Mouse (Mus musculus): ENCODE results near the gene Egln3. TPM values are rescaled to one million over a fixed set of nuclear protein-coding genes. Genes with fewer than 3 reads are reported as not detected.

The Egln3 gene
- polyA plus RNA-seq, 1 experiment from 2014 or later: 16.5 TPM

DNA sequence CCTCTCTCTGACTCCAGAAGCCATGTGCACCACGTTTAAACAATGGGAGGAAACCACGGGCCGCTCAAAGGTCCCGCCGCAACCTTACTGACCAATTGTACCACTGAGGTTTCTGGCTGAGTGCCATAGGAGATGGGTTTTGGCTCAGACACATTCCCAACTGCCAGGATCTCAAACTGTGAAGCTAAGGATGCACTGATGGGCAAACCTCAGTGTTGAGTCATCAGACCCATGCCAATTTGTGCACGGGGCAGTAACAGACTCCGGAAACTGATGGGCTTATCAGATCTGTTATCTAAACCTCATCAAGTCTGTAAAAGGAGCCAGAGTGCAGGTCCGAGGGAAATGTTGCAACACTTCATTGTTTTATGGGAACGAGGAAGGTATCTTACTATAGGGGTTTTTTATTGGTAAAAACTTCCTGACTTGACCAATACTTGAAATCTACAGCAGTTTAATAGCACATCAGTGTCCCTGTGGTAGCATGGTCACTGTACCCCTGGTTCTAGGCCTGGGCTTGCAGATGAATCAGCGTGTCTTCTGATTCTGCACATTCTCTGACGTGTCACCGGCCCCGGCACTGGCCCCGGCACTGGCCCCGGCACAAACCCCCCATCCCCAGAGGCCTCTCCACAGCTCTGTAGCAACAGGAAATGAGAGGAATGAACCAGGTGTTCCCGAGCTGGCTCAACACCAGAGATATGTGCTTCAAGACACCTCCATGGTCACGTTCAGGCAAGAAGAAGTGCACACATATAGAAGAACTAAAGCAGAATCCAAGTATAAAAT lies 15.7 kb downstream of the Egln3 start:
- no peak overlapping the region for H3K4me2 ChIP-seq (ENCODE audit: low read depth, low read length)
- peaks cover 6% of the 10 kb centered on the region; the same call in 1 of the 2 replicates for H3K9me3 ChIP-seq (ENCODE audit: control insufficient read depth, low read length)
- H3K27me3 ChIP-seq (replicated peaks; ENCODE audit: control insufficient read depth, insufficient read depth, low read length): no peaks in the 10 kb centered on the region
- no peak overlapping the region for H3K9ac ChIP-seq (ENCODE audit: low read depth, low read length)
- H3K4me3 ChIP-seq (ENCODE audit: low read depth, low read length): no peak overlapping the region
- no peak for DNase-seq (ENCODE audit: low spot score)
- 53% methylated on average over 17 of the region's 17 CpGs for WGBS
- H3K36me3 ChIP-seq (ENCODE audit: control insufficient read depth, insufficient read depth, low read length): 0 out of 2 replicates have a peak, but pooled peaks cover 2% of the 10 kb centered on the region
- no peak for ATAC-seq (ENCODE audit: low read depth)
- H3K4me1 ChIP-seq (ENCODE audit: control insufficient read depth, insufficient read depth, low read length): peaks cover 46% of the 10 kb centered on the region
- peak overlapping the region; percentile 28 for H3K27ac ChIP-seq (replicated peaks; ENCODE audit: low read depth, low read length)

DNA sequence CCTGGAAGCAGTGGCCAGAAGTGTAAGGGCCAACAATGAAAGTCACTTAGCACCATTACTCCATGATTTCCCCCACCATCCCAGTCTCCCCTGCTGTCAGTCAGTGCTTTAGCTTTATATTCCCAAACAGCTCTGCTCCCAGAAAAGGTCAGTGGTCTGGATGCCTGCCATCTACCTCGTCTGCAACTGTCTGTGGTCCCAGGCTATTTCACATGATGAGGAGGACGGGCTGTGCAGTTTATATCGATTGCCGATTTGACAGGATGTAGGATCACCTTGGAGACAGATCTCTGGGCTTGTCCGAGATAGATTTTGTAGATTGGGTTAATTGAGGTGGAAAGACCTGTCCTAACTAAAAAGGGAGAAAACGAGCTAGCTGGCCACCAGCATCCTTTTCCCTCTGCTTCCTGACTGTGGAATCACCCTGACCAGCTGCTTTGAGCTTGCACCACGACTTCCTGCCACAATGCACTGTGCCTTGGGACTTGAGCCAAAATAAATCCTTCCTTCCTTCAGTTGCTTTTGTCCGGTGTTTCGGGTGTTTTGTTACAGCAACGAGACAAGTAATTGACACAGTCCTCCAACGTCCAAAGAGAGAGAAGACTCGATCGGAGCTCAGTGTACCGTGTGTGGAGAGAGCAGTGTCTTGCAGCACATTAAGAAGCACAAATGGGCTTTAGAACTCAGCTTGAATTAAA lies 16.6 kb downstream of the Egln3 start:
- peak overlapping the region; percentile 56 for H3K27ac ChIP-seq (replicated peaks; ENCODE audit: low read depth, low read length)
- H3K9ac ChIP-seq (ENCODE audit: low read depth, low read length): no peak overlapping the region
- WGBS: 34% methylated on average over 14 of the region's 14 CpGs
- DNase-seq (ENCODE audit: low spot score) (no peak), ATAC-seq (ENCODE audit: low read depth) (no peak)
- H3K4me3 ChIP-seq (ENCODE audit: low read depth, low read length): no peak overlapping the region
- peaks cover 6% of the 10 kb centered on the region; the same call in 1 of the 2 replicates for H3K9me3 ChIP-seq (ENCODE audit: control insufficient read depth, low read length)
- H3K4me2 ChIP-seq (ENCODE audit: low read depth, low read length): no peak overlapping the region
- H3K27me3 ChIP-seq (replicated peaks; ENCODE audit: control insufficient read depth, insufficient read depth, low read length): no peaks in the 10 kb centered on the region
- H3K4me1 ChIP-seq (ENCODE audit: control insufficient read depth, insufficient read depth, low read length): peaks cover 37% of the 10 kb centered on the region
- 0 out of 2 replicates have a peak, but pooled peaks cover 5% of the 10 kb centered on the region for H3K36me3 ChIP-seq (ENCODE audit: control insufficient read depth, insufficient read depth, low read length)

DNA sequence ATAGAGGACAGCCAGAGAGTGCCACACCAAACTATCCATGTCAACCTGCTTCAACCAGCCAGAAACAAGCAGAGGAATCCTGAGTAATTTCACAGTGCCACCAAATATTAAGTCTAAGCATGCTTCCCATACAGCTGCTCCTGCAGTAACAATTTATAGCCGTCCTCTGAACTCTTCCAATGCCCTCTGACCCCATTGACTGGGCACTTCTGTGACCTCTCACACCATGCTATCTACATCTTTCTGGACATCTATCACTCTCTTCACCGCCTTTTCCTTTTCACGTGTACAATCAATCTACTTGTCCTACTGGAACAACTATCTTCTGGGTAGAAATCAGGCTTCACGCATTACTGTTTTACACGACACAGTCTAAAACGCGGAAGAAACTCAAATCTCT lies 19.4 kb downstream of the Egln3 start:
- no peak overlapping the region for H3K4me2 ChIP-seq (ENCODE audit: low read depth, low read length)
- no peak overlapping the region for H3K9ac ChIP-seq (ENCODE audit: low read depth, low read length)
- no peak overlapping the region for H3K4me3 ChIP-seq (ENCODE audit: low read depth, low read length)
- no peaks in the 10 kb centered on the region for H3K27me3 ChIP-seq (replicated peaks; ENCODE audit: control insufficient read depth, insufficient read depth, low read length)
- DNase-seq (ENCODE audit: low spot score) (no peak), ATAC-seq (ENCODE audit: low read depth) (no peak)
- H3K36me3 ChIP-seq (ENCODE audit: control insufficient read depth, insufficient read depth, low read length): 0 out of 2 replicates have a peak, but pooled peaks cover 5% of the 10 kb centered on the region
- peaks cover 20% of the 10 kb centered on the region for H3K4me1 ChIP-seq (ENCODE audit: control insufficient read depth, insufficient read depth, low read length)
- 76% methylated on average over 7 of the region's 7 CpGs for WGBS
- peaks cover 3% of the 10 kb centered on the region; the same call in 1 of the 2 replicates for H3K9me3 ChIP-seq (ENCODE audit: control insufficient read depth, low read length)
- H3K27ac ChIP-seq (replicated peaks; ENCODE audit: low read depth, low read length): no peak overlapping the region

DNA sequence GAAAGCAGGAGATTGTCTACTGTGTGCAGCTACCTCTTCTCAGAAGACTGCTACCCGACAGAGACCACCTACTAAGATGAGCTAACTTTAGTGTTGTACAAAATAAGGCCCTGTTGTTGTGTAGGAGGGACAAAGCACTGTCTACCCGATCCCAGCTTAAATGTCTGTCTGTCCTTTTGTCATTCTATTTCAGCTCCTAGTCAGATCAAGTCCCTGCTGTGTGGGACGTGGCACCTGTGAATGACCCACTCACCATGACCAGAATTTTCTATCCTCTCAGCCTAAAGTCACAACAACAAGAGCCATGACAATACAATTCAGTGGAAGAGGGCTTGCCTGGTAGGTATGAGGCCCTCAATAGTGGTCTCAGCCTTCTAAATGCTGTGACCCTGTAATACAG lies 25.3 kb downstream of the Egln3 start:
- H3K27ac ChIP-seq (replicated peaks; ENCODE audit: low read depth, low read length): no peak overlapping the region
- DNase-seq (ENCODE audit: low spot score) (no peak), ATAC-seq (ENCODE audit: low read depth) (no peak)
- H3K4me2 ChIP-seq (ENCODE audit: low read depth, low read length): no peak overlapping the region
- H3K36me3 ChIP-seq (ENCODE audit: control insufficient read depth, insufficient read depth, low read length): 0 out of 2 replicates have a peak, but pooled peaks cover 5% of the 10 kb centered on the region
- H3K27me3 ChIP-seq (replicated peaks; ENCODE audit: control insufficient read depth, insufficient read depth, low read length): no peaks in the 10 kb centered on the region
- no peak overlapping the region for H3K4me3 ChIP-seq (ENCODE audit: low read depth, low read length)
- peaks cover 3% of the 10 kb centered on the region; the same call in 1 of the 2 replicates for H3K4me1 ChIP-seq (ENCODE audit: control insufficient read depth, insufficient read depth, low read length)
- H3K9me3 ChIP-seq (ENCODE audit: control insufficient read depth, low read length): no peaks in the 10 kb centered on the region
- WGBS: 66% methylated on average over 3 of the region's 3 CpGs
- H3K9ac ChIP-seq (ENCODE audit: low read depth, low read length): no peak overlapping the region

DNA sequence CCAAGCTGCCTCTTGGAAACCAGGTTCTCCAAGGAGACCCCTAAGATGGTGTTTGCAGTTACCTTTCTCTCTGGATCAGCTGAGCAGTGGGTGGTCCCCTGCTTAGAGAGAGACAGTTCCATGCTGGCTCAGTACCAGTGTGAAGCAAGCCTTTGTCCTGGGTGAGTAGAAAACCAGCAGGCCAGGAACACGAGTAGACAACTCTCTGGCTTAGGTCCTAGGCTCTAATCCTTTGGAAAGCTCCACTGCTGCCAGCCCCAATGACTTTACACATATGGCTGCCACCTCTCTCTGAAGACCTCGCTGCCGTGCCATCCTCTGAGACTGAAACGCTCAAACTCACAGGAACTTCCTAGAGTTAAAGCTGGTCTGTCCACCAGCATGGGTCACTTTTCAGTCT lies 34.9 kb downstream of the Egln3 start:
- Histone ChIP-seq H3K9ac (ENCODE audit: low read depth, low read length) (no peak overlapping the region), H3K4me3 (ENCODE audit: low read depth, low read length) (no peak overlapping the region), H3K9me3 (ENCODE audit: control insufficient read depth, low read length) (no peaks in the 10 kb centered on the region), H3K4me2 (ENCODE audit: low read depth, low read length) (no peak overlapping the region), H3K4me1 (ENCODE audit: control insufficient read depth, insufficient read depth, low read length) (no peaks in the 10 kb centered on the region), H3K36me3 (ENCODE audit: control insufficient read depth, insufficient read depth, low read length) (no peaks in the 10 kb centered on the region), H3K27me3 (replicated peaks; ENCODE audit: control insufficient read depth, insufficient read depth, low read length) (peaks cover 11% of the 10 kb centered on the region; the same call in 1 of the 2 replicates), H3K27ac (replicated peaks; ENCODE audit: low read depth, low read length) (no peak overlapping the region)
- ATAC-seq (ENCODE audit: low read depth) (no peak), DNase-seq (ENCODE audit: low spot score) (no peak)
- 81% methylated on average over 4 of the region's 4 CpGs for WGBS

DNA sequence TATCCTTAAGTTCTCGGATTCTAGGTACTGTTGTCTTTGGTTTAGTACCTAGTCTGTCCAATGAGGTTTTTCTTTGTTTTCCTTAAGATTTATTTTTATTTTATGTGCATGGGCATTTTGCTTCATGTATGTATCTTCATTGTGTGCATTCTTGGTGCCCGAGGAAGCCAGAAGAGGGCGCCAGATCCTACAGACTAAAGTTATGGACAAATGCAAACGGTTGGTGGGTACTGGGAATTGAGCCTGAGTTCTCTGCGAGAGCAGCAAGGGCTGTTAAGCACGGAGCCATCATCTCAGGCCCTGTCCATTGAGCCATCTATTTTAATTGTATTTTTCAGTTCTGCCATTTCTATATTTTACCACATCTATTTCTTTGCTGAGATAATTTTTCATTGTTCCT lies 35.9 kb downstream of the Egln3 start:
- H3K9me3 ChIP-seq (ENCODE audit: control insufficient read depth, low read length): no peaks in the 10 kb centered on the region
- H3K4me3 ChIP-seq (ENCODE audit: low read depth, low read length): no peak overlapping the region
- H3K36me3 ChIP-seq (ENCODE audit: control insufficient read depth, insufficient read depth, low read length): no peaks in the 10 kb centered on the region
- H3K9ac ChIP-seq (ENCODE audit: low read depth, low read length): no peak overlapping the region
- DNase-seq (ENCODE audit: low spot score): no peak
- WGBS: 89% methylated on average over 6 of the region's 6 CpGs
- H3K4me1 ChIP-seq (ENCODE audit: control insufficient read depth, insufficient read depth, low read length): no peaks in the 10 kb centered on the region
- H3K27me3 ChIP-seq (replicated peaks; ENCODE audit: control insufficient read depth, insufficient read depth, low read length): peaks cover 18% of the 10 kb centered on the region; the same call in 1 of the 2 replicates
- no peak overlapping the region for H3K4me2 ChIP-seq (ENCODE audit: low read depth, low read length)
- no peak overlapping the region for H3K27ac ChIP-seq (replicated peaks; ENCODE audit: low read depth, low read length)
- no peak for ATAC-seq (ENCODE audit: low read depth)

DNA sequence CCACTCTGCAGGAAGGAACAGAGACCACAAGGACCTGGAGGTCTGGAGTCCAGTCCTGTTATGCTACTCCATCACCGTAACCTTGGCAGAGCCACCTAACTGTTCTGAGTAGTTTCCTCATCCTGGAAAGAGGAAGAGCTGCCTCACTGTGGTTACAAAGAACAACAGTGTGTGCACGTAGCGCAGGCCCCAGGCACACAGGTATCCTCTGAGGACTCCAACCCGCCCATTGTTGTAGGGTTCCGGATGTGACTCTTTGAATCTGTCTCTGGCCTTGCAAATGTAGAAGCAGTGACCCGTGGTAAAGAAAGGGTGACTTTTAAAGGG lies 39.0 kb downstream of the Egln3 start:
- peak; percentile 16 for DNase-seq (ENCODE audit: low spot score)
- WGBS: 51% methylated on average over 6 of the region's 6 CpGs

DNA sequence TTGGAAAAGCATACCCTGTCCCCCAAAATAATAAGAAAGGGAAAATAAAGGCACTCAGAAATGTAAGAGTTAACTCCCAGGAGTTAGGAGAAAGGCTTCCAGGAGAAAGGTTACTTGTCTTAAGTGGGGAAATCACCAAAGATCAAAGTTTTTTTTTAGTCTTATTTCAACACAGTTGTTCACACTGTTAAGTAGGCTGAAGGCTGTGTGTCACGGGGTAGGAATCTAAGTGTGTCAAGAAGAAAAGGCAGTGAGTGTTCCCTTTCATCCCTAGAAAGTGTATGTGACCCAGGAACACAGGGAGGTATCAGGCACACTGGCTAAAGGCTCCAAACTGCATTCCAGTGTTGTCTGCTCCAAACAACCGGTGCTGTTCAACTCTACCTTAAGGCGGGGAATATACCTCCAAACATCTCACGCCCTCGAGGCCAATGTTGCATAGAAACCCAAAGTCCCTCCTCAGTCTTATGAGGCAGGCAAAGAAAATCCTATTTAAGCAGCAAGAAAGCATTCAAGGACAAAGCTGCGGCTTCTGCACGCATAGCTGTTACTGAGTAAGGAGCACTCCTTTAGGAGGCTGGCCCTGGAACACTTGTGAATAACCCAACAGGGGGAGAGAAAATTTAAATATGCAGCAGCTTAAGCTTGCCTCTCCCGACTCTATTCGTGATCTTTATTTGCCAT lies 39.5 kb downstream of the Egln3 start:
- WGBS: 26% methylated on average over 9 of the region's 9 CpGs
- no peak overlapping the region for H3K9ac ChIP-seq (ENCODE audit: low read depth, low read length)
- no peak overlapping the region for H3K4me2 ChIP-seq (ENCODE audit: low read depth, low read length)
- no peak overlapping the region for H3K4me3 ChIP-seq (ENCODE audit: low read depth, low read length)
- 0 out of 2 replicates have a peak, but pooled peaks cover 7% of the 10 kb centered on the region for H3K4me1 ChIP-seq (ENCODE audit: control insufficient read depth, insufficient read depth, low read length)
- H3K36me3 ChIP-seq (ENCODE audit: control insufficient read depth, insufficient read depth, low read length): no peaks in the 10 kb centered on the region
- peaks cover 21% of the 10 kb centered on the region; the same call in 1 of the 2 replicates for H3K27me3 ChIP-seq (replicated peaks; ENCODE audit: control insufficient read depth, insufficient read depth, low read length)
- ATAC-seq (ENCODE audit: low read depth): no peak
- peak; percentile 10 for DNase-seq (ENCODE audit: low spot score)
- no peaks in the 10 kb centered on the region for H3K9me3 ChIP-seq (ENCODE audit: control insufficient read depth, low read length)
- H3K27ac ChIP-seq (replicated peaks; ENCODE audit: low read depth, low read length): no peak overlapping the region

More for the DNA sequence above, 39.0 kb downstream of the Egln3 start:
- Histone ChIP-seq H3K36me3 (ENCODE audit: control insufficient read depth, insufficient read depth, low read length) (no peaks in the 10 kb centered on the region), H3K27me3 (replicated peaks; ENCODE audit: control insufficient read depth, insufficient read depth, low read length) (peaks cover 21% of the 10 kb centered on the region; the same call in 1 of the 2 replicates), H3K9ac (ENCODE audit: low read depth, low read length) (no peak overlapping the region), H3K4me1 (ENCODE audit: control insufficient read depth, insufficient read depth, low read length) (0 out of 2 replicates have a peak, but pooled peaks cover 7% of the 10 kb centered on the region), H3K9me3 (ENCODE audit: control insufficient read depth, low read length) (no peaks in the 10 kb centered on the region), H3K4me2 (ENCODE audit: low read depth, low read length) (no peak overlapping the region), H3K27ac (replicated peaks; ENCODE audit: low read depth, low read length) (no peak overlapping the region), H3K4me3 (ENCODE audit: low read depth, low read length) (no peak overlapping the region)
- no peak for ATAC-seq (ENCODE audit: low read depth)

All from embryonic facial prominence, embryonic 14.5 days (tissue).